Mouse (Mus musculus): Measurements from ENCODE around the gene Cxcr3.

DNA sequence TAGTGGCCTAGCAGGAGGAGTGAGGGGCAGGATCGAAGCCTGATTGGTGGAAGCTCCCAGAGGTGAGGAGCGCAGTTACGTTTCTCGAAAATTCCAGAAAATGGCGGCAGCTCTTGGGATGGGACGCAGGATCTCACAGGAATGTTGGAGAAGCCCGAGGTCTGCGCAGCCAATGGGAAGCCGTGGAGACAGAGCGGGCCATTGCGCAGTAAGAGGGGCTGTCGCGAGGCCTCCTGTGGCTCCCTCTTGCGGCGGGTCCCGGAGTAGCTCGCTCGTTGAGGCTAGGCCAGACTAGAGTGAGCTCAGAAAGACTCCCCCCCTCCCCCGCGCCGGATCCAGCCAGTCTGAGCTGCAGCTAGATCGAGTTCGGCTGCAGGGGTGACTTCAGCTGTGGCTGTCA, 35.8 kb downstream of the Cxcr3 start:
- TF ChIP-seq USF1 (IDR thresholded peaks at IDR 0.05; ENCODE audit: low read depth) (no peak), POLR2A (IDR thresholded peaks at IDR 0.05; ENCODE audit: insufficient read length, low read depth) (no peak), REST (IDR thresholded peaks at IDR 0.05; ENCODE audit: insufficient read depth, insufficient read length) (no peak), SRF (IDR thresholded peaks at IDR 0.05; ENCODE audit: control insufficient read depth, insufficient read length, low read depth) (no peak), MAX (IDR thresholded peaks at IDR 0.05; ENCODE audit: low read depth) (no peak), CEBPB (IDR thresholded peaks at IDR 0.05; ENCODE audit: insufficient read depth, poor library complexity, severe bottlenecking) (no peak), MYOG (IDR thresholded peaks at IDR 0.05; ENCODE audit: control insufficient read depth in 1 of 3, insufficient read depth in 1 of 3, insufficient read length in 2 of 3, low read depth in 2 of 3) (no peak), MYOD1 (IDR thresholded peaks at IDR 0.05; ENCODE audit: control insufficient read depth in 1 of 3, insufficient read length in 2 of 3, low read depth in 2 of 3) (no peak), TCF12 (IDR thresholded peaks at IDR 0.05; ENCODE audit: insufficient read depth, poor library complexity, severe bottlenecking) (no peak), E2F4 (IDR thresholded peaks at IDR 0.05; ENCODE audit: insufficient read depth) (no peak)
